Mouse (Mus musculus): ENCODE data around the gene Rasef. TPM values are rescaled to one million over a fixed set of nuclear protein-coding genes. Genes with fewer than 3 reads are reported as not detected.
"Not testable (repeated sequence)": the region's sequence is repeated elsewhere in the genome, so short reads cannot be mapped to it uniquely, and the experiment has no call there.

Gene Rasef
- polyA plus RNA-seq, 1 experiment: 0.11 TPM

DNA sequence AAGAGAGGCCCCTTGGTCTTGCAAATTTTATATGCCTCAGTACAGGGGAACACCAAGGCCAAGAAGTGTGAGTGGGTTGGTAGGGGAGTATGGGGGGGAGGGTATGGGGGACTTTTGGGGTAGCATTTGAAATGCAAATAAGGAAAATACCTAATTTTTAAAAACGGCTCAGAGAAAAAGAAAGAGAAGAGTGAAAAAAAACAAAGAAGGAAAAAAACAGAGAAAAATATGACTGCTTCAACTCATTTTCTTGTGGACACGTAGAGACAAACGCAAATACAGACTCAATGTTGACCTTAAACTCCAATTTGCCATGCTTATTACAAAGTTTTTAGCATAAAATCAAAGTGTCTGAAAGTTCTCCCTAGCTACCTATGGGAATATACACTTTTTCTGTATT lies 51.4 kb downstream of the Rasef start:
- 79% methylated on average over 3 of the region's 3 CpGs for WGBS
- TF ChIP-seq POLR2A (IDR thresholded peaks at IDR 0.05; ENCODE audit: low read depth, low read length): no peak
- TF ChIP-seq CTCF (IDR thresholded peaks at IDR 0.05; ENCODE audit: extremely low read depth, insufficient read depth, insufficient read length, insufficient replicate concordance): no peak
- Histone ChIP-seq H3K4me1 (ENCODE audit: control insufficient read depth, insufficient read depth, insufficient read length) (no peaks in the 10 kb centered on the region), H3K27ac (ENCODE audit: insufficient read depth, low read length) (no peak overlapping the region), H3K27me3 (ENCODE audit: control insufficient read depth, insufficient read depth, low read length) (no peaks in the 10 kb centered on the region), H3K36me3 (ENCODE audit: control insufficient read depth, insufficient read depth, low read length) (no peaks in the 10 kb centered on the region), H3K4me3 (ENCODE audit: extremely low read depth, insufficient read depth, insufficient read length) (no peak overlapping the region)
- DNase-seq (ENCODE audit: low read depth in 1 of 2, low spot score in 2 of 2): no peak

DNA sequence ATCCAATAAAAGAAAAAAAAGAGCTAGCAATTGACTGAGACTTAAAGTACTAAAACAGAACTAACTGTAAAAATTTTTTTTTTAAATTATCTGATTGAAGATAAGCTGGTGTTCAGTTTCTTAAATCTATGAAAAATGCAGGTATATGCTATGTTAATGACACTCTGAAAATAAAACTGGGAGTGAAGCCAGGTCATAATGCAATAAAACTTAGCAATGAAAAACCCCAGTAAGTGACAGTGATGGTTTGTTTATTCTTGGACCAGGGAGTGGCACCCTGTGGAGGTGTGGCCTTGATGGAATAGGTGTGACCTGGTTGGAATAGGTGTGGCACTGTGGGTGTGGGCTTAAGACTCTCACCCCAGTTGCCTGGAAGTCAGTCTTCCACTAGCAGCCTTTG lies 71.0 kb downstream of the Rasef start:
- DNase-seq (ENCODE audit: low read depth in 1 of 2, low spot score in 2 of 2): no peak
- H3K4me3 ChIP-seq (ENCODE audit: extremely low read depth, insufficient read depth, insufficient read length): no peak overlapping the region
- H3K27me3 ChIP-seq (ENCODE audit: control insufficient read depth, insufficient read depth, low read length): no peaks in the 10 kb centered on the region
- no peaks in the 10 kb centered on the region for H3K4me1 ChIP-seq (ENCODE audit: control insufficient read depth, insufficient read depth, insufficient read length)
- no peak for TF ChIP-seq POLR2A (IDR thresholded peaks at IDR 0.05; ENCODE audit: low read depth, low read length)
- no peak for TF ChIP-seq CTCF (IDR thresholded peaks at IDR 0.05; ENCODE audit: extremely low read depth, insufficient read depth, insufficient read length, insufficient replicate concordance)
- no peaks in the 10 kb centered on the region for H3K36me3 ChIP-seq (ENCODE audit: control insufficient read depth, insufficient read depth, low read length)
- H3K27ac ChIP-seq (ENCODE audit: insufficient read depth, low read length): no peak overlapping the region

DNA sequence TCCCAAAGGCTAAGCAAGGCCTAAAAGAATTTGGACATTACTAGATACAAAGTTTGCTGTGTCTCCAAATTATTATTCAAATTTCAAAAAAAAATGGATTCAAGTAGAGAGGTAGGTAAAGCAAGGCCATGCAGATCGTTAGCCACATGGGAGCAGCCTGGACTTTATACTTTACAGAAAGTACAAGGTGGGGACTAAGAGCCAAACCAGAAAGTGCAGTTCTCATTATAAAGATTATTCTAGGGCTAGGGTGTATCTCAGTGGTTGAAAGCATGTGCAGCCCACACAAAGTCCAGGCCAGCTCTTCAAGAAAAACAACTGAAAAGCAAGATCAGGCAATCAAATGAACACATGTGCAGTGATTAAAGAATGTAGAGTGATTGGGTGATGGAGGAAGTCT lies 72.0 kb downstream of the Rasef start:
- no peaks in the 10 kb centered on the region for H3K36me3 ChIP-seq (ENCODE audit: control insufficient read depth, insufficient read depth, low read length)
- DNase-seq (ENCODE audit: low read depth in 1 of 2, low spot score in 2 of 2): no peak
- H3K4me3 ChIP-seq (ENCODE audit: extremely low read depth, insufficient read depth, insufficient read length): no peak overlapping the region
- TF ChIP-seq CTCF (IDR thresholded peaks at IDR 0.05; ENCODE audit: extremely low read depth, insufficient read depth, insufficient read length, insufficient replicate concordance): no peak
- TF ChIP-seq POLR2A (IDR thresholded peaks at IDR 0.05; ENCODE audit: low read depth, low read length): no peak
- no peak overlapping the region for H3K27ac ChIP-seq (ENCODE audit: insufficient read depth, low read length)
- WGBS: 83% methylated on average over 1 of the region's 1 CpGs
- no peaks in the 10 kb centered on the region for H3K27me3 ChIP-seq (ENCODE audit: control insufficient read depth, insufficient read depth, low read length)
- H3K4me1 ChIP-seq (ENCODE audit: control insufficient read depth, insufficient read depth, insufficient read length): no peaks in the 10 kb centered on the region

DNA sequence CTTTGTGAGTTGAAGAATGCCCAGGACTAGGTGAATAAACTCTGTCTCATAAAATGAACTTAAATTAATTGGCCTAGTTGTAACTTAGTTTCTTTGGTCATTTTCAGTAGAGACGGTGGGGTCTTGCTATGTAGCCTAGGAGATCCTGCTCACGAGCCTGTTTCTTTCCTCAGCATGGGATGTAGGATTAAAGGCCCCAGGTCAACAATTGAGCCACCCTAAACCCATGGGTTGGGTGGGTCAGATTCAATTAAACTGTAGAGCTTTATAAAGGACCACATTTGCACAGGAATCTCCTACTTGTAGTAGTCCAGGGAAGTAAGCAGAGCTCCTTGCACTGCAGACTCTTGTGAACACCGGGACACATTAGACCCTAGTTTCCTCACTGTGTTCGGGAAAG lies 107.6 kb downstream of the Rasef start, which contains the start of gene Gm428:
Gm428 (plus strand) TSS at position 301 of the 400 bp plus-strand sequence.
- H3K36me3 ChIP-seq (ENCODE audit: control insufficient read depth, insufficient read depth, low read length); DNase-seq (ENCODE audit: low read depth in 1 of 2, low spot score in 2 of 2); H3K4me3 ChIP-seq (ENCODE audit: extremely low read depth, insufficient read depth, insufficient read length); H3K4me1 ChIP-seq (ENCODE audit: control insufficient read depth, insufficient read depth, insufficient read length); H3K27me3 ChIP-seq (ENCODE audit: control insufficient read depth, insufficient read depth, low read length); H3K27ac ChIP-seq (ENCODE audit: insufficient read depth, low read length): not testable (repeated sequence)
- WGBS: 93% methylated on average over 2 of the region's 4 CpGs

DNA sequence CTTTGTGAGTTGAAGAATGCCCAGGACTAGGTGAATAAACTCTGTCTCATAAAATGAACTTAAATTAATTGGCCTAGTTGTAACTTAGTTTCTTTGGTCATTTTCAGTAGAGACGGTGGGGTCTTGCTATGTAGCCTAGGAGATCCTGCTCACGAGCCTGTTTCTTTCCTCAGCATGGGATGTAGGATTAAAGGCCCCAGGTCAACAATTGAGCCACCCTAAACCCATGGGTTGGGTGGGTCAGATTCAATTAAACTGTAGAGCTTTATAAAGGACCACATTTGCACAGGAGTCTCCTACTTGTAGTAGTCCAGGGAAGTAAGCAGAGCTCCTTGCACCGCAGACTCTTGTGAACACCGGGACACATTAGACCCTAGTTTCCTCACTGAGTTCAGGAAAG lies 122.7 kb downstream of the Rasef start, which contains the start of gene Gm11239:
Gm11239 (plus strand) TSS at position 301 of the 400 bp plus-strand sequence.
- H3K27me3 ChIP-seq (ENCODE audit: control insufficient read depth, insufficient read depth, low read length); H3K4me3 ChIP-seq (ENCODE audit: extremely low read depth, insufficient read depth, insufficient read length); DNase-seq (ENCODE audit: low read depth in 1 of 2, low spot score in 2 of 2); H3K27ac ChIP-seq (ENCODE audit: insufficient read depth, low read length); H3K4me1 ChIP-seq (ENCODE audit: control insufficient read depth, insufficient read depth, insufficient read length); H3K36me3 ChIP-seq (ENCODE audit: control insufficient read depth, insufficient read depth, low read length): not testable (repeated sequence)
- WGBS: no CpG with 5 or more reads among the region's 4 CpGs

Other genes starting within 250 kb of the Rasef start
- not detected in 2 replicates for gene Gm11238, start 183.1 kb downstream of the Rasef start, polyA plus RNA-seq (2012; rRNA removed)
- gene Gm11237, start 168.0 kb downstream of the Rasef start, polyA plus RNA-seq (2012; rRNA removed): not detected in 2 replicates
- gene Gm11236, start 152.9 kb downstream of the Rasef start, polyA plus RNA-seq (2012; rRNA removed): not detected in 2 replicates
- gene Gm11239, start 122.6 kb downstream of the Rasef start, polyA plus RNA-seq (2012; rRNA removed): not detected in 2 replicates
- not detected in 2 replicates for gene Gm428, start 107.5 kb downstream of the Rasef start, polyA plus RNA-seq (2012; rRNA removed)
- gene Gm11758, start 85.3 kb upstream of the Rasef start, polyA plus RNA-seq (2012; rRNA removed): not detected in 2 replicates
- not detected in 2 replicates for gene Gm11757, start 100.1 kb upstream of the Rasef start, polyA plus RNA-seq (2012; rRNA removed)
- gene Gm13871, start 115.0 kb upstream of the Rasef start, polyA plus RNA-seq (2012; rRNA removed): not detected in 2 replicates
- gene Gm11756, start 129.8 kb upstream of the Rasef start, polyA plus RNA-seq (2012; rRNA removed): not detected in 2 replicates
- gene 2310002L09Rik, start 159.9 kb upstream of the Rasef start, polyA plus RNA-seq (2012; rRNA removed): not detected in 2 replicates
- 0.05 and 0.12 TPM in 2 replicates for gene Frmd3, start 222.4 kb upstream of the Rasef start, polyA plus RNA-seq (2012; rRNA removed)

All from spleen, adult 2 months (tissue).